Mouse (Mus musculus): ENCODE measurements around the gene Fam19a2. TPM values are rescaled to one million over a fixed set of nuclear protein-coding genes. Genes with fewer than 3 reads are reported as not detected.
A peak's percentile ranks its signal among the peaks of the same experiment; 100 is the strongest.

Gene Fam19a2
- 1 to 10 TPM; 1.3 to 2.2 (median 1.9) TPM for total RNA-seq (2022)

DNA sequence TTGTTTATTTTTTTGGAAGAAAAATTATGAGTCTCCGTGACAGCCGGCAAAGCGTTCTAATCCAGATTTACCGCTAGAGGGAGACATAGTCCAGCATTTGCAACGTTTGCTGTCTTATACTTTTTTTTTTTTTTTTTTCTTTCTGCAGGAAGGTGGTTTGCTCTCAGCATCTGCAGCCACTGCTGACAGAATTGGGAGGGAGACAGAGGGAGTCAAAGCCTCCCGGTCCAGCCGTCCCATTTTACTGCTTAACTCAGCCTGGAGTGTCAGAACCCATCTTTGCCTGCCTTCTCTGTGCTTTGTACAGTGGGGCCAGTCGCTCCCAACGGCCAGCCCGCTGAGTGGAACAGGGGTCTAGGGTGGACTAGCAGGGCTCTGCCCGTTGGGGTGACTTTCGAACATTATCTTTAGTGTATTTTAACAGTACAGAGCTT lies at the start of gene Fam19a2:
Gene Fam19a2 (plus strand): TSS at position 121 of the 434 bp plus-strand sequence.
- peak; percentile 1 for DNase-seq

DNA sequence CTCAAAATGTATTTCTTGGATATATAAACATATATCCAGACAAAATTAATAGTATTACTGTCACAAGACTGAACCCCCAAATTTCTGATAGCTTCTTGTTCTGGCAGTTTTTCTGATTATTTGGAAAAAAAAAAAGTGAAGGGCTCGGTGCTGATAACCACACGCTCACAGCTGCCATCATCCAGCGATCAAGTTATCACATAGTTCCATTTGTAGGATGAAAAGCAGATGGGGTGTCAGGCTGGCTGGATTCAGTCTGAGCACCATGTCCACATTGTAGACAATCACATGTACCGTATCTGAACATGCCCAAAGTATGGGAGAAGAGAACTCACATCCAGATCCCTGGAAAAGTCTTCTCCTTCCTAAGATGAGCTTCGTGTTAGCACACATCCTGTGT lies 41.0 kb upstream of the Fam19a2 start:
- DNase-seq, result no peak

DNA sequence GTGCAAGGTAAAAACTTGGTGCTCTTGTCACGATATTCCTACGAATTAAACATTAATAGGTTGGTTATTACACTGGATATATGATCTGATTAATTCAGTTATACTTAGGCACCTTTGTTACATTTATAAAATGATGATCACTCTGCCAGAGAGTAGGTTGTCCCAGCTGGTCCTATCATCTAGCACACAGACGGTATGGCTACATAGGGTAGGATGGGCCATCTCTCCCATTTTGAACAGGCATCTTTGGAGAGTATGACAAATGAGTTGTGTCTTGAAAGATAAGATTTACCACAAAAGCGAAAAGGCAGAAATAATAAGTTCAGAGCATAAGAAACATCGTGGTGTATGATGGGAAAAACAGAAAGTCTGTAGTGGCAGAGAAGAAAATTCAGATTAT lies 34.4 kb upstream of the Fam19a2 start:
- no peak for DNase-seq

GRCm38 (mm10) chr10:123248063-123248462 lies 15.7 kb upstream of the Fam19a2 start:
- no peak for DNase-seq

DNA sequence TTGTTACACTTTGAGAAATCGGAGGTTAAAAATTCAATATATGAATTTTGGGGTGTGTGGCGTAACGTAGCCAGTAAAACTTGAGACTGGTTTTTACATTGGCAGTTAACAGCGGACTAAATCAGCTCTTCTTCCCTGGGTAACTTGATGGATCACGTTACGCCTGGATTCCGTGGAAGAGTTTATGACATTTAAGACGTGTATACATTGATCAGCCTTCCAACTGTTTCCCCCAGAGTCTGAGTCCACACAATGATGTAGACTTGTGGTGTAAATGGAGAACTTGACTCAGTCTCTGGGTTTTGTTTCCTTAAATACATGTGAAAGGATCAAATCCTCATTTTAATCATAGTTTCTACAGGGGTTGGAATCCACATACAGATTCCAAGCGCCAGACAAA lies 11.9 kb upstream of the Fam19a2 start:
- DNase-seq, result no peak

GRCm38 (mm10) chr10:123254299-123254698 lies 9.5 kb upstream of the Fam19a2 start:
- no peak for DNase-seq

GRCm38 (mm10) chr10:123255674-123256348 lies 8.0 kb upstream of the Fam19a2 start:
- no peak for DNase-seq

DNA sequence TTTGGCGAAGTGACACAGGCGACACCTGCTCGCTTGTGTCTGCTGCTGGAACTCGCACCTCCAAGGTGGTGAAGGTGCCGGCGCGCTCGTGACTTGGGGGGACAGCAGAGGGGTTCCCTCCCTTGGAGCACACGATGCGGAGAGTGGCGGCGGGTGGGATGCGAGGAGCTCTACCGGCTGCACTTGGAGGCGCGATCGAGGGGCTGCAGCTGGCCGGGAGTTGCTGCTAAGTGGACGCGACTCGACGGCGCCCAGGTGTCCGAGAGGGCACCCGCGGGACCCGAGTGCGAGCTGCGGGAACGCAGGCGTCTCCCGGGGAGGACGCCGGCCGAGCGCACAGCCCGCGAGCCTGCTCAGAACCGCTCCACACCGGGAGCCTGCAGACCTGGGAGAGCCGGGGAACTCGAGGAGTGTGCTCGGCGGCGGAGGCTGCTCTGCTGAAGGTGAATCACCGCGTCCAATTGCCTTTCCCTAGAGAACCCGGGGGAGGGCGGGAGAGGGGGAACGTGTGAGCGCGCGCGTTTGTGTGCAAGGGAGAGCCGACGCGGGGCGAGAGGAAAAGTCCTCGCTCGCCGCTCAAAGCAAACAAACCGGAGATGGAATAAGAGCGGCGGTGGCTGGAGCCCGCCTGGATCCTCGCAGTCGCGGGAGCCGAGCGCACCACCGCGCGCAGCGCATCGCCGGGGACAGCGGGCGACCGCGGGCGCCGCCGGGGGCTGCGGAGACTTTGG lies 830 bp downstream of the Fam19a2 start:
- peak; percentile 23 for DNase-seq

DNA sequence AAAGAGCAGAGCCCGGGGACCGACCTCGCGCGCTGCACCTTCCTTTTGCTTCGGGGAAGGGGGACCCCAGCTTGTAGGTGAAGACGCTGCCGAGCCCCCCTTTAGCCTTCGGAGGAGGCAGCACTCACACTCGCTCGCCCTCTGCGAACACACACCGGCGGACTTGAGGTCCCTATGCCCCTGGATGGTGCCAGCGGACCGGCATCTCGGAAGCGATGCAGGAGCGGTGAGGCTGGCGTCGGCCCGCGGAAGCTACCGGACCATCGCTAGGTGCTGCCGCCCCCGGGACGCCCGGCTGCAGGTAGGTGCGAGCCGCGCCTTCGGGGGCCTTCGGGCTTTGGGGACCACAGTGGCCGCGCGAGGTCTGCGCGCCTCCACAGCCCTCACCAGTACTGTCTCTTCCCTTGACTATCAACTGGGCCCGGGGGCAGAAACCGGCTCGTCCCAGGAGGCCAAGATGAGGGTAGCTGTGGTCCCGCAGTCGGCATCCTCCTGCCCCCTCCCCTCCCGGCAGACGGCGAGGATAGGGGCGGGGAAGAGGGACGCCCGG lies 1.5 kb downstream of the Fam19a2 start:
- no peak for DNase-seq

DNA sequence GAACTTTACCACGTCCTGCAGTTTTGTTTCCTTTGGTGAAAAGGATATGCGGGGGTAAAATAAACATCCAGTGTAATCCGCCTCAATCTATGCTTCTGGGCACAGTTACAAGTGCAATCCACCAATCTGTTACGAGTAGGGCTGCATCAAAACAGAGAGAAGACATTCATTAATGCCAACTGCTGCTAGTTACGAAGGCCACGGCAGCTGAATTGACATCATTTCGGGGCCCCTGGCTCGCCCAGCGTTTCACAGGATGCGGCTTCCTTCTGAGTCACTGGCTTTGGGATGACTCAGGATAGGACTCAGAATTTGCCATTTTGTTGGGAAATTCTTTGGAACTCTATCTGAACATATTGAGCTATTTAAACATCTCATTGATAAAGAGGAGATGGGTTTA lies 4.8 kb downstream of the Fam19a2 start:
- peak; percentile 43 for DNase-seq

DNA sequence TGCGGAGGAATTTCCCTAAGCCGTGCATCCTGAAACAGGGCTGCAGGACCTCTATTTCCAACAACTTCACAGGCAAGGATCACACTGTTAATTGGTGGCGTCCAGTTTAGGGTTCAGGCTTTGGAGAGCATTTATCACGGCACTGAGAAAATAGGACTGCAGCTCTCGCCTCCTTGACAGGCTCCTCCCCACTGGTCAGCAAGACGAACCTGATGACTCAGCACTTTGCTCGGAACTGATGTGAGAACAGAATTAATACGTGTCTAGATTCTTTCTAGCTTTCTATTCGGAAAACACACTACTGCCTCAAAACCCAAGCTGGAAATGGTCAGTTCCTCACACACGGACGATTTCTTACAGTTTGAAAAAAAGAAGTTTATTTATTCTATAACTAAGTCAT lies 10.8 kb downstream of the Fam19a2 start:
- no peak for DNase-seq

DNA sequence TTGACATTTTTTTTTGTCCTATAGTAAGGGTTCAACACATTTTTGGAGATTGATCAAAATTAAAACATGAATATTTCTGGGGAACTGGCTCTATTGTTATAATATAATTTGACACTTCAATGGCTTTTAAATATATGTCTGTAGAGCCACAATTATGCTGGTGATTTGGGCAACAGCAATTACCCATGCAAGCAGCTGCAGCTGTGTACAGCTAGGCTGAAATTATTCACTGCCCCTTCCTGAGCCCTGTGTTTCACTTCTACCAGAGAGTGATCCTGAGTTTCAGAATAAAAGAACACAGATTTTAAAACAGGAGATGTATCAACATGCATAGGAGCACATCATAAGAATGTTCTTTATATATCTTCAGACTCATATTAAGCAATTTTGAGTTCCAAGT lies 43.5 kb downstream of the Fam19a2 start:
- no peak for DNase-seq

GRCm38 (mm10) chr10:123326271-123326670 lies 62.5 kb downstream of the Fam19a2 start:
- DNase-seq, result no peak

- DNase-seq, result no peak
Observed at GRCm38 (mm10) chr10:123341280-123341679, 77.5 kb downstream of the Fam19a2 start.

DNA sequence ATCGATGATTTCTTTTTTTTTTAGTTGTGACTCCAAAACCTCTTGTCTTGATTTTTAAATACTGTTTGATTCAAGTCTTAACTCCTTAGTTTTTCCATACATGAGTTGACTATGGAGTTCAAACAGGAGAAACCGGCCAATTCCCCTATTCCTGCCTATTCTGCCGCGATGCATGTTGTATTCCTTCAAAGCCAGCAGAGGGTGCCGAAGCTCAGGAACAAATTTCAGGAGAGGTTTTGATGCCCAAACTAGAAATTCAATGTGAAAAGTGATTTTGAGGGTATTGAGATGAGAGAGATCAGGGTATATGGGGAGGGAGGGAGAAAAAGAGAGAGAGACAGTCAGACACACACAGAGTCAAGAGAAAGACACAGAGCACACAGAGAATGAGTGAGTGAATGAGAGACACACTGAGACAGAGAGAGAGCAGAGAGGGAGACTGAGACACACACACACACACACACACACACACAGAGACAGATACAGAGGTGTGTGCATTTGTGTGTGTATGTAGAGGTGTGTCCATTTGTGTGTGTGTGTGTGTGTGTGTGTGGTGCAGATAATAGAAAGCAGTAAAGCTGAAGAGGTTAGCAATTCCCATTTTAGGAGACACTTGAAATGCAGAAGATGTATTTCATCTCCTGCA lies 78.9 kb downstream of the Fam19a2 start:
- DNase-seq, result no peak

DNA sequence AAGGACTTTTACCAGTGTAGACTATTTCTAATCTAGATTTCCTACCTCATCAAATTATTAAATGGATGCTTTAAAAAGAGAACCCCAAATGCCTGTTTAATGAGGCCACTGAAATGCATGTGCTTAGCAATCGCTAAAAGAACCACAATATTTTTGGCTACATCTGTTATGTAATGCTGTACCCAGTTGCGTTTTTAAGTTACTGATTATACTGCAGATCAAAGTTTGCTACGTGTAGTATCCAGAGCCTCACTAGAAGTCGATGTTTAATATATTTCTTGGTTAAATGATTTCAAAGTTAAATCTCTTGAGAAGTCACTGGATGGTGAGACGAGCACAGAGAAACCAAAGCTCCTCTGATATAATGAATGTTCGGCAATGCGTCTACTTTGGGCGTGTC lies 82.5 kb downstream of the Fam19a2 start:
- DNase-seq, result no peak

DNA sequence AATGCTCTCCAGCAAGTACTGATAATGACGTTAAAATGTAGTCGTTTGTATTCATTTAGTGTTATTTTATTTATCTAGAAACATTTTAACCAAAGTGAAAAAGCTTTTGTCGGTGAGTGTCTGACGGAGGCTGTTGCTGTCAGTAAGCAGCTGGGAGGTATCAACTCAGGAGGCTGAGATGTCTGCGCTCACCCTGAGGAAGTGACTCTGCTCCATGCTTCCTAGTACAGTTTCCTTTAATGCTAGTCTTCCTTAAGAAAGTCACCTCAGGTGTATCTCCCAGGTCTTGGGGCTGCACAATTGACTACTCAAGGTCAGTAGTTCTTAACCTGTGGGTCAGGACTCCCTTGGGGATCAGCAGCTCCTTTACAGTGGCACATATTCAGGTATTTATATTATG lies 89.9 kb downstream of the Fam19a2 start:
- DNase-seq, result no peak

DNA sequence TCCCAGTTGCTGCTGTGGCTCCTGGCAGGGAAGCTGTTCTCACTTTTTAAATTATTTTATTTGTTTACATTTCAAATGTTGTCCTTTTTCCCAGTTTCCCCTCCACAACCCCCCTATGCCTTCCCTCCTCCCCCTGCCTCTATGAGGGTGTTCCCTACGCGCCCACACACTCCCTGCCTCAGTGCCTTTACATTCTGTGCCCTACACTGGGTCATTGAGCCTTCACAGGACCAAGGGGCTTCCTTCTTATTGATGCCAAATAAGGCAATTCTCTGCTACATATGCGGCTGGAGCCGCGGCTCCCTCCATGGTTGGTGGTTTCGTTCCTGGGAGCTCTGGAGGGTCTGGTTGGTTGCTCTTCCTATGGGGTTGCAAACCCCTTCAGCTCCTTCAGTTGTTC lies 93.2 kb downstream of the Fam19a2 start:
- DNase-seq, result no peak

DNA sequence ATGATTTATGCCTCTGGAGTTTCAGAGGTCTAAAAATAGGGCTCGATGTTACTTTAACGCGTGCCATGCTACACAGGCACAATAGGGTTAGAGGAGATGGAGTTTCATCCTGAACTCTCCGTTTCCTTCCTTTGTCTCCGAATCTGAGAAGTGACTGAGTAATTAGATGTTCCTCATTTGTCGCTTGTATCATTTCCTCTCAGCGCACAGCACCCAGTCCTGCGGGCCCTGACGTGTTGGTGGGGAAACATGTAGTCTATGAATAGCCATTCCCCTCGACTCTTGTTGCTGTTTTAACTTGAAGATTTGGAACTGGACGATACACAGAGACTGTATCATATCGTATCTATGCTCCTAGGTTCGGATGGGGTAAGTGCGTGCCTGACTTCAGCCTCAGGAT lies 96.7 kb downstream of the Fam19a2 start:
- no peak for DNase-seq

GRCm38 (mm10) chr10:123364628-123365027 lies 100.8 kb downstream of the Fam19a2 start:
- DNase-seq, result no peak

DNA sequence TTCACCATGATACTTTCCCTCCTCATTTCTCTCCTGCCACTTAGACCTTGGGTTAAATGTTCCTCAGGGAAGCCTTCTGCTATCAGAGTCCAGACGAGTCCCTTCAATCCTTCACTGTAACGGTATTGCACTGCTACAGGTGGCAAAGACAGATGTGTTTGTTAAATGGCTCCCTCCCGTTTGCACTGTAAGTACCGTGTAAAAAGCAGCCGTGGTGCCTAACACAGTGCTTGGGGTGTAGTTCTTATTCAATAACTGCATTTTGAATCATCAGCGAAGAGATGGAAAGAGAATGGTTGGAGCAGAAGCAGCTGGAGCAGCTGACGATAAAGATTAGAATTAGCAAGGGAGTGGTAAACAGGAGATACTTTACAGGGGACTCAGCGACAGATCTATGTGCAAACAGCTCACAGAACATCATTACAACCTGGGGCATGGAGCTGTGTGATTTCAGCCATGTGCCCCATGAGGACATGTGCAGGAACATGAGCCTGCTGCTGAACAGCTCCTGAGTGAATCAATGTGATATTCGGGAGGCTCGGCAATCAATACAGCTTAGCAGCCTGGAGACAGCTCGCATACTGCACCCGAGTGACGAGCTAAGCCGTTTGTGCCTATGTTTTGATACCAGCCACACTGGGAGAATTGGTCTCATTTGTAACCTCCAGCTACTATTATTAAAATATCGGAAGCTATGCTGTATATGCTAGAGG lies 103.5 kb downstream of the Fam19a2 start:
- DNase-seq, result no peak

GRCm38 (mm10) chr10:123383277-123383676 lies 119.5 kb downstream of the Fam19a2 start:
- no peak for DNase-seq

DNA sequence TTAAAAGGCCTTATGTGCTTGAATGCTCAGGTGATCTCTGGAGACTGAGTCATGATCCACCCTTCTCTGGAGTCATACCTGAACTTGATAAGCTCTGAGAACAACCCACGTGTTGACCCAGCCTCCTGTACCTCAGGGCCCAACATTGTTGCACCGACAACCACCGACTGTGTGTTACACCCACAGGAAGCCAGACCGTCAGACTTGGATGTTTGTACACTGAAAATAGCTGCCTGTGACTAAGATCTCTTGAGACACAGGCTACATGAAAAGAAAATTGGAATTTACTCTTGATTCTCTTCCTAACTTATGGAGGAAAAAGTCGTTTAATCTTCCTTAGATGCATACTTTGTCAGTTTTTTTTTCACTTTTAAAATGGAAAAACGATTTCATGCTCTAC lies 121.8 kb downstream of the Fam19a2 start:
- DNase-seq, result no peak

Data from adrenal gland, adult 8-10 months (tissue).